Mouse (Mus musculus) CH12.LX (cell line): Measurements from ENCODE around the gene Galnt4. TPM values are rescaled to one million over a fixed set of nuclear protein-coding genes. Genes with fewer than 3 reads are reported as not detected.

Source experiments
- DNase-seq: peaks from one replicate; pipeline ENCODE4 v3.0.0-alpha.2; 2013; ENCODE audit errors: extremely low read depth
- H3K27ac ChIP-seq: 2 replicates; pipeline ENCODE4 v1.5.1; 2012; ENCODE audit warnings: low read depth, mild to moderate bottlenecking, control low read depth, moderate library complexity; ENCODE audit not compliant: insufficient read depth
- H3K27me3 ChIP-seq: replicated peaks from 2 replicates; pipeline ENCODE3; 2012; ENCODE audit warnings: inconsistent platforms
- H3K36me3 ChIP-seq, 2 experiments: replicated peaks in 1 of 2; 2 replicates each; pipeline versions ENCODE3 to v1.6.1; 2012; ENCODE audit warnings: inconsistent platforms in 1 of 2, low read length in 1 of 2, mild to moderate bottlenecking in 1 of 2, mixed read lengths in 1 of 2, moderate library complexity in 1 of 2; ENCODE audit not compliant: control insufficient read depth in 1 of 2, insufficient read depth in 1 of 2
- H3K4me1 ChIP-seq, 2 experiments: 2 replicates each; pipeline ENCODE4 v1.6.1; 2012; ENCODE audit warnings: inconsistent platforms in 1 of 2, moderate library complexity in 1 of 2; ENCODE audit not compliant: insufficient read depth in 2 of 2, control insufficient read depth in 1 of 2
- H3K4me2 ChIP-seq: 2 replicates; pipeline ENCODE4 v1.6.1; 2012; ENCODE audit warnings: low read depth, mild to moderate bottlenecking, control low read depth; ENCODE audit not compliant: poor library complexity, insufficient read depth, severe bottlenecking
- H3K4me3 ChIP-seq, 3 experiments: fragments of 150-350 bp in 1 of 3; sonication (generic) in 1 of 3; replicated peaks in 1 of 3; 2 replicates each; pipeline versions ENCODE3 to v1.5.1; 2011 to 2012; ENCODE audit warnings: low read depth in 2 of 3, low read length in 2 of 3, mild to moderate bottlenecking in 2 of 3, moderate library complexity in 2 of 3, control low read depth in 1 of 3, improper control_type of control experiment in 1 of 3, inconsistent platforms in 1 of 3, mixed read lengths in 1 of 3; ENCODE audit not compliant: poor library complexity in 1 of 3
- H3K79me2 ChIP-seq: replicated peaks from 2 replicates; pipeline ENCODE4 v1.6.1; 2012; ENCODE audit warnings: mild to moderate bottlenecking, moderate library complexity; ENCODE audit not compliant: control insufficient read depth, poor library complexity, insufficient read depth, severe bottlenecking; ENCODE audit errors: extremely low read depth
- H3K9ac ChIP-seq: 2 replicates; pipeline ENCODE4 v1.6.1; 2012; ENCODE audit warnings: low read depth, mild to moderate bottlenecking, control low read depth, moderate library complexity; ENCODE audit not compliant: insufficient read depth
- H3K9me3 ChIP-seq: replicated peaks from 2 replicates; pipeline ENCODE3; 2012; ENCODE audit warnings: low read length, inconsistent platforms, mixed read lengths
- CTCF ChIP-seq, 2 experiments: IDR thresholded peaks in 1 of 2; conservative IDR thresholded peaks in 1 of 2; 2 replicates each; pipeline ENCODE4 v1.5.1; 2011 to 2012; ENCODE audit warnings: low read depth in 2 of 2, low read length in 2 of 2, improper control_type of control experiment in 1 of 2, inconsistent platforms in 1 of 2, mild to moderate bottlenecking in 1 of 2, moderate library complexity in 1 of 2
- ETS1 ChIP-seq: conservative IDR thresholded peaks from 2 replicates; pipeline ENCODE4 v1.6.1; 2012; ENCODE audit warnings: low read depth, mild to moderate bottlenecking, inconsistent platforms, low read length, improper control_type of control experiment, moderate library complexity
- HCFC1 ChIP-seq: IDR thresholded peaks from 2 replicates; pipeline ENCODE4 v1.6.1; 2012; ENCODE audit warnings: low read depth, mild to moderate bottlenecking, inconsistent platforms, low read length, improper control_type of control experiment
- IRF4 ChIP-seq: IDR thresholded peaks from 2 replicates; pipeline ENCODE4 v1.6.1; 2014; ENCODE audit warnings: low read depth, mild to moderate bottlenecking, inconsistent platforms, low read length, improper control_type of control experiment
- JUN ChIP-seq: IDR thresholded peaks from 2 replicates; pipeline ENCODE4 v1.6.1; 2011; ENCODE audit warnings: low read depth, mild to moderate bottlenecking, low read length, improper control_type of control experiment, moderate library complexity; ENCODE audit not compliant: insufficient read depth
- MAFK ChIP-seq: IDR thresholded peaks from 2 replicates; pipeline ENCODE4 v1.6.1; 2011; ENCODE audit warnings: low read length, improper control_type of control experiment; ENCODE audit not compliant: insufficient replicate concordance
- MAX ChIP-seq: IDR thresholded peaks from 2 replicates; pipeline ENCODE4 v1.6.1; 2011; ENCODE audit warnings: low read length, improper control_type of control experiment
- MAZ ChIP-seq: IDR thresholded peaks from 2 replicates; pipeline ENCODE4 v1.6.1; 2012; ENCODE audit warnings: low read depth, mild to moderate bottlenecking, inconsistent platforms, low read length, improper control_type of control experiment, moderate library complexity
- NRF1 ChIP-seq: IDR thresholded peaks from 2 replicates; pipeline ENCODE4 v1.6.1; 2014; ENCODE audit warnings: low read depth, mild to moderate bottlenecking, inconsistent platforms, low read length, improper control_type of control experiment, moderate library complexity
- PAX5 ChIP-seq: IDR thresholded peaks from 2 replicates; pipeline ENCODE4 v1.6.1; 2012; ENCODE audit warnings: low read length, inconsistent platforms, mixed read lengths
- POLR2AphosphoS2 ChIP-seq: IDR thresholded peaks from 2 replicates; pipeline ENCODE4 v1.6.1; 2011; ENCODE audit warnings: low read depth, low read length, improper control_type of control experiment
- RAD21 ChIP-seq: IDR thresholded peaks from 2 replicates; pipeline ENCODE4 v1.6.1; 2011; ENCODE audit warnings: low read depth, mild to moderate bottlenecking, low read length, improper control_type of control experiment, moderate library complexity
- RCOR1 ChIP-seq: conservative IDR thresholded peaks from 2 replicates; pipeline ENCODE4 v1.6.1; 2012; ENCODE audit warnings: low read depth, mild to moderate bottlenecking, inconsistent platforms, low read length, improper control_type of control experiment
- SIN3A ChIP-seq: IDR thresholded peaks from 2 replicates; pipeline ENCODE4 v1.6.1; 2012; ENCODE audit warnings: low read length, improper control_type of control experiment, inconsistent platforms
- SMC3 ChIP-seq: IDR thresholded peaks from 2 replicates; pipeline ENCODE4 v1.6.1; 2011; ENCODE audit warnings: low read depth, low read length, improper control_type of control experiment
- UBTF ChIP-seq: IDR thresholded peaks from 2 replicates; pipeline ENCODE4 v1.6.1; 2012; ENCODE audit warnings: low read depth, mild to moderate bottlenecking, inconsistent platforms, low read length, improper control_type of control experiment, moderate library complexity
- ZC3H11A ChIP-seq: IDR thresholded peaks from 2 replicates; pipeline ENCODE4 v1.6.1; 2012; ENCODE audit warnings: low read depth, mild to moderate bottlenecking, inconsistent platforms, low read length, improper control_type of control experiment
- ZKSCAN1 ChIP-seq: IDR thresholded peaks from 2 replicates; pipeline ENCODE4 v1.6.1; 2012; ENCODE audit warnings: low read depth, inconsistent platforms, low read length, improper control_type of control experiment, borderline replicate concordance
- dilution Hi-C: fragments of 300-500 bp; cut with MboI; formaldehyde crosslinking; loops from 2 replicates; pipeline ENCODE4 v1.14.3; 2020; ENCODE audit warnings: low sequenced_read_pairs; ENCODE audit not compliant: extremely low pct_unique_long_range_greater_than_20kb, extremely low pct_ligation_motif_present
- in situ Hi-C: fragments of 300-500 bp; cut with MboI; formaldehyde crosslinking; loops from 3 replicates; pipeline ENCODE4 v1.14.3; 2019; ENCODE audit warnings: low sequenced_read_pairs, low pct_ligation_motif_present, low pct_unique_long_range_greater_than_20kb, mixed read lengths
- polyA plus RNA-seq: library from polyadenylated mRNA; unstranded; fragments of >175 nt; gene quantifications from 2 replicates; pipeline ENCODE4 v1.2.1, GENCODE M21; 2012; ENCODE audit warnings: low read depth; ENCODE audit not compliant: insufficient read length
- total RNA-seq, 2 experiments: library from RNA; depleted of rRNA; stranded (reverse); fragments of 300-350 nt in 1 of 2; fragments of >200 nt in 1 of 2; gene quantifications; 2 replicates each; pipeline ENCODE4 v1.2.3; 2012 to 2014

The Galnt4 gene
- total and polyA plus RNA-seq, 3 experiments = 4.4 to 4.7 (median 4.6) TPM

GRCm38 (mm10) chr10:99116650-99117615 lies 9.0 kb downstream of the Galnt4 start:
- Histone ChIP-seq H3K4me1 (peaks cover 0 to 13% of the 10 kb centered on the region in 2 experiments; a peak in 1 of 4 replicates), H3K27ac (no peak overlapping the region), H3K9ac (no peak overlapping the region), H3K36me3 (peaks cover 0 to 23% of the 10 kb centered on the region in 2 experiments), H3K4me2 (no peak overlapping the region), H3K79me2 (no peaks in the 10 kb centered on the region), H3K9me3 (no peaks in the 10 kb centered on the region), H3K4me3 (no peak overlapping the region), H3K27me3 (no peaks in the 10 kb centered on the region)
- dilution Hi-C loops (no loop called here), in situ Hi-C loops (no loop called here)
- no peak for DNase-seq
- no peak for TF ChIP-seq RAD21
- TF ChIP-seq MAZ = no peak
- no peak for TF ChIP-seq UBTF
- no peak for TF ChIP-seq ETS1
- no peak for TF ChIP-seq IRF4
- no peak for TF ChIP-seq MAFK
- no peak for TF ChIP-seq NRF1
- TF ChIP-seq RCOR1 = no peak
- TF ChIP-seq JUN = no peak
- TF ChIP-seq ZC3H11A = no peak
- no peak for TF ChIP-seq MAX
- no peak for TF ChIP-seq ZKSCAN1
- no peak for TF ChIP-seq SIN3A
- no peak for TF ChIP-seq HCFC1
- no peak for TF ChIP-seq POLR2AphosphoS2
- TF ChIP-seq PAX5 = no peak

DNA sequence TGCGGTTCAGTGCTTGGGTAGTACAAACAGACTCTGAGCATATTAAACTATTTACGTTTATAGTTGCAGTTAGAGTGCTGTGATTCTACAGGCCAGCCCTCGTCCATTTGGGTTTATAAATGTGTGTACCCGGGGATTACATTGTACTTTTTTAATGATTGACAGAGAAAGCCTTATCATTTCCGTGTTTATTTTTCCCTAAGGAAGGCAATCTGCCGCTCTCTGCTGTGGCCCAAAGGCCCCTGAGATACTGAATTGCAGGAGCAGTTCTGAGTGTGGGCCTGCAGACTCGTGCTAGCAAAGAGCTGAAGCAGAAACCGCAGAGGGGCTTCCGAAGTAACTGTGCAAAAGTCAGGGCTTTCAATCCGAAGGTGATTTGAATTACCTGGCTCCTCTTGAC lies 9.9 kb downstream of the Galnt4 start:
- dilution Hi-C loops = no loop called here
- no peak overlapping the region for H3K4me3 ChIP-seq
- no peaks in the 10 kb centered on the region for H3K9me3 ChIP-seq
- TF ChIP-seq CTCF (conservative IDR thresholded peaks at IDR 0.05 in 1 of 2, IDR thresholded peaks at IDR 0.05 in 1 of 2; ENCODE audit: low read depth in 2 of 2, low read length in 2 of 2) (no peak), RCOR1 (no peak), SMC3 (no peak)
- in situ Hi-C loops = no loop called here
- peaks cover 0 to 23% of the 10 kb centered on the region in 2 experiments for H3K36me3 ChIP-seq
- H3K4me2 ChIP-seq = no peak overlapping the region
- peaks cover 0 to 4% of the 10 kb centered on the region in 2 experiments; a peak in 1 of 4 replicates for H3K4me1 ChIP-seq
- no peak overlapping the region for H3K9ac ChIP-seq
- H3K27ac ChIP-seq = no peak overlapping the region
- no peak for DNase-seq
- no peaks in the 10 kb centered on the region for H3K79me2 ChIP-seq
- H3K27me3 ChIP-seq = no peaks in the 10 kb centered on the region
